Mouse (Mus musculus) lung, postnatal 14 days (tissue): ENCODE measurements around the gene Myl6b.
A peak's percentile ranks its signal among the peaks of the same experiment; 100 is the strongest.
"Not testable (repeated sequence)": the region's sequence is repeated elsewhere in the genome, so short reads cannot be mapped to it uniquely, and the experiment has no call there.

ENCODE experiments used
- DNase-seq: peaks from one replicate; pipeline ENCODE4 v3.0.0; 2021

Myl6b gene

GRCm38 (mm10) chr10:128516677-128517076 lies 18.2 kb upstream of the Myl6b start:
- no peak for DNase-seq

DNA sequence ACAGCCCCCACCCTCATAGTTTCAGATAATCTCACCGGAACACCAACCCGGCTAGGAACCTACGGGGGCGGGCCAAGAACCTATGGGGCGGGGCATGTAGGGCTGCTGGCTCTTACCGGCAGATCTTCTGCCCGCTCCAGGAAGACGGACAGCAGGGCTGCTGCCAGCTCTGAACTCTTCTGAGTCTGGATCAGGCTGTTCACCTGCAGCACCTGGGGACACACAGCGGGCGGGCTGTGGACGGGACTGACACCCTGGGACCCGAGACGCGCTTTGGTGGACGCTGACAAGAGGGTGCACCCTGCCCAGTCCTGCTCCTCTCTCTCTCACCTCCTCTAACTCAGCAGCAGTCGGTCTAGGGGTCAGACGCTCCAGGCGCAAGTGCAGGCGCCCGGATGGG lies 17.5 kb upstream of the Myl6b start:
- DNase-seq, result no peak

- DNase-seq, result no peak
Observed at GRCm38 (mm10) chr10:128515044-128515443, 16.6 kb upstream of the Myl6b start.

DNA sequence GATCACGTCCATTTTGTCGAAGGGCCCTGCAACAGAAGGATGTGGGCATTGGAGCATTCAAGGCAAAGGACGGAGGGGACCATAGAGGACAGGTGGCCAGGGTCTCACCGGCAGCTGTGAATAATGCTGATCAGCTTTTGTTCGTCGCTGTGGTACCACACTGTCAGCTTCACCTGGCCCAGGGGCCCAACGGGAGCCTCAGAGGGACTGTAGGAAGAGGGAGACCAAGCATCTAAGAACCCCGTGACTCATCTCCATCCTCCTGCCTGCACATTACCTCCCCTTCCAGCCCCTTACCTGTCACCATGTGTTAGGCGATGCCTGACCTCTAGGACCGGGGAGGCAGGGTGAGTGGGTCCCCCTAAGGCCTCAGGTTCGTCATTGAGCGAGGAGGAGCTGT lies 13.3 kb upstream of the Myl6b start:
- no peak for DNase-seq

- no peak for DNase-seq
Observed at GRCm38 (mm10) chr10:128511189-128511588, 12.7 kb upstream of the Myl6b start.

DNA sequence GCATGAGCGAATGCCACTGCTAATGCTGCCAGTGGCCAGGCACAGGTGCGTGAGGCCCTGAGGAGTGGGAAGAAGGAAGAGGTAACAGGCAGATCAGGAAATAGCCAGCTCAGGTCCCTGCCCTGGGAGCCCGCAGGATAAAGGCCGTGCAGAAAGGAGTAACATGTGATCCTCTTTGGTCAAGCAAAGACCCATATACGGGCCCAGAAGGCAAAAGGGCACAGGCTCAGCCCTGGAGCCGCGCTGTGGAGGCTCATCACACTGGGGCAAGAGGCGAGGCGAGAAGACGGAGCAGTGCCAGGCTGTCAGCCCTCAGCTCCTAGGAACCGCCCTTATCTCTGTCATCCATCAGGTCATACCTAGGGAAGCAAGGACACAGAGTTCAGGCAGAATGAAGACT lies 11.8 kb upstream of the Myl6b start:
- DNase-seq, result no peak

- no peak for DNase-seq
Observed at GRCm38 (mm10) chr10:128509831-128510230, 11.3 kb upstream of the Myl6b start.

GRCm38 (mm10) chr10:128509203-128509602 lies 10.7 kb upstream of the Myl6b start:
- DNase-seq, result no peak

- DNase-seq, result no peak
Observed at GRCm38 (mm10) chr10:128508260-128508659, 9.8 kb upstream of the Myl6b start.

DNA sequence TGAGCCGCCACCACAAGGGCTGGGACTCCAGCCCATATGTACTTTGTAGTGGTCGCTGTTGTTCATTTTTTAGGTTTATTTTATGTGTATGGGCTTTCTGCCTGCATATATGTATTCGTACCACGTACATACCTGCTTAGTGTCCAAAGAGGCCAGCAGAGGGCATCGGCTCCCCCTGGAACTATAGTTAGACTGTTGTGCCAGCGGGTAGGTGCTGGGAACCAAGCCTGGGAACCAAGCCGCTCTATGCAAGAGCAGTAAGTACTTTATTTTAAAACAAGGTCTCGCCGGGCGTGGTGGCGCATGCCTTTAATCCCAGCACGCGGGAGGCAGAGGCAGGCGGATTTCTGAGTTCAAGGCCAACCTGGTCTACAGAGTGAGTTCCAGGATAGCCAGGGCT lies 7.5 kb upstream of the Myl6b start:
- DNase-seq, result no peak

DNA sequence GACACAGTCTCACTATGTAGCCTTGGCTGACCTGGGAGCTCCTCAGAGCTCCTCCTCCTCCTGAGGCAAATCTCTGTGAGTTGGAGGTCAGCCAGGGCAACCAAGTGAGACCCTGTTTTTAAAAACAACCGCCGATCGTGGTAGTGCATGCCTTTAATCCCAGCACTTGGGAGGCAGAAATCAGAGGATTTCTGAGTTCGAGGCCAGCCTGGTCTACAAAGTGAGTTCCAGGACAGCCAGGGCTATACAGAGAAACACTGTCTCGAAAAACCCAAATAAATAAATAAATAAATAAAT lies 6.8 kb upstream of the Myl6b start:
- not testable (repeated sequence) for DNase-seq

- DNase-seq, result peak; percentile 31
Observed at GRCm38 (mm10) chr10:128504641-128505370, 6.3 kb upstream of the Myl6b start.

GRCm38 (mm10) chr10:128504012-128504411 lies 5.5 kb upstream of the Myl6b start:
- no peak for DNase-seq

DNA sequence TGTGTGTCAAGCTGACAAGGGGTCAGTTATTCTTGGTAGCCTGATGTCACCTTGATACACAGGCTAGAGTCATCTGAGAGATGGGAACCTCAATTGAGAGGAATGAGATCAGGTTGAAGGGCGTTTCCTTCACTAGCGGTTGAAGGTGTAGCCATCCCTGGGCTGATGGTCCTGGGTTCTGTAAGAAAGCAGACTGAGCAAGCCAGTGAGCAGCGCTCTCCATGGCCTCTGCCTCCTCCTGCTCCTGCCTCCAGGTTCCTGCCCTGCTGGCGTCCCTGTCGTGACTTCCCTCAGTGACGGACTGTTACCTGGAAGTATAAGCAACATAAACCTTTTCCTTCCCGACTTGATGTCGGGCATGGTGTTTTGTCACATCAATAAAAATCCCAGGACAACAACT lies 5.0 kb upstream of the Myl6b start:
- no peak for DNase-seq

- DNase-seq, result no peak
Observed at GRCm38 (mm10) chr10:128502341-128502740, 3.9 kb upstream of the Myl6b start.

DNA sequence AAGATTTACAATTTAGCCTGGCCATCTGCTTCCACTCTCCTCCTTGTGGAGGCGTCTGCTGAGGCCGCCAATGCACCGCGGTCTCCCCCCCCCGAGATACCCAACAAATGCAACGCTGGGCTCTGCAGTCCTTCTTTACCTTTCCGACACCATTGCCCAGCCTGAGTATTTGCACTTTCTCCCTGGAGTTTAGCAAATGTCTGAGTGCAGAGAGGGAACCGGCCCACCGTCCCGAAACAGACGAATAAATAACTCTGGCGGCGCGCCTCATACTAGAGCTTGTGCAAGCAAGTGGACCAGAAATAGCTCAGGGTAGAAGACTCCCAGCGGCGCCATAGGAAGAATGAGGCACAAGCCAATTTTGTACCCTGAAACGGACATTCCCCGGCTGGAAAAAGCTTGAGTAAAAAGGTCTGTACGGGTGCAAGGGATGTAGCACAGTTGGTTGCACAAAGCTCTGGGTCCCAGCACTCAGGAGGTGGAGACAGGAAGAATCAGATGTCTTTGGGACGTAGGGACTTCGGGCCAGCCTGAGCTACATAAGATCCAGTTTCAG lies 709 bp upstream of the Myl6b start:
- DNase-seq, result peak; percentile 67

DNA sequence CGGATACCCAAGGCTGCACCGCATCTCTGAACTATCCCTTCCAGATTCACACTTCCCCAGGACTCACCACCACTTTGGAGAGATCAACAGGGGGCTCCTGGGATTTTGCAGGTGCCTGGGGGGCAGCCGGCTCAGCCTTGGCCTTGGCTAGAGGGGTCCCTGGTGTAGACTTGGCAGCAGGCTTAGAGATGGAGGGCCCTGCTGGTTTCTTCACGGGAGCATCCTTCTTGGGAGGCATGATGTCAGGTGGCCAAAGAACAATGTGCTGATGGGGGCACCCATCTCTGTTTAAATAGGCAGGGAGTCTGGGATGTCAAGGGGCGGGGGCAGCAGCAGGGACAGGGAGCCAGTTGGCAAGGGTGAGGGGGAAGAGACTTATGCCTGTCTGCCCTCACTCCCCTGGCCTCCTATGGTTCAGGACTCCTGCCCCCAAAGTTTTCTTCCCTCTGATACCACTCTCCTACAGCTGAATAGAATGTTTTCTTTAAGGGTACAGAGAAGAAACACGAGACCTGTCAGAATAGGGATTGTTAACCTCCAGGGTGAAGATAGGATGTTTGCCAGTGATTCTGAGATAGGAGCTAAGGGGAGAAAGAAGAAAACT lies 1.2 kb downstream of the Myl6b start:
- DNase-seq, result no peak

DNA sequence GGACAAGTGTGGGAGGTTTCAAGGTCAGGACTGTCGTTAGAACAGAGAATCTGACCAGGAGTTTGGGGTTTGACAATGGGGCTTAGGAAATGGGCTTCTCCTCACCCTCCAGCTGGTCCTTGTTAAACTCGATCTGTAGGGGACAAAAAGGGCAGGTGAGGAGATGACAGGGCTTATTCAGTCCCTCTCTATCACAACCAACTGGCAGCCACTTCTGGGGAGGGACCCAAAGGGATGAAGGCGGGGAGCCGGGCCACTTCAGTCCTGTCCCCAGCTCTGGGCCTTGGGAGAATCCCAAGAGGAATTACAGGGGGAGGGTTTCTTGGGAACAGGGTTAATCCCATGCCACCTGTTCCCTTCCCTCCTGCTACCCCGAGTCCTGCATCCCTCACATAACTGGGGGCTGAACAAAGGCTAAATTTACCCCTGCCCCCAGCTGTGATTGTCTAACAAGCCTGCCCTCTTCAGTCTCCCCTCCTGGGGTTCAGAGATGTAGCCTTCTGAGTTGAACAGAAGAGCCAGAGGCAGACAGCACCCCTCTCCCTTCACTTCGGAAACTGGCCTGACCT lies 1.9 kb downstream of the Myl6b start:
- DNase-seq, result no peak

DNA sequence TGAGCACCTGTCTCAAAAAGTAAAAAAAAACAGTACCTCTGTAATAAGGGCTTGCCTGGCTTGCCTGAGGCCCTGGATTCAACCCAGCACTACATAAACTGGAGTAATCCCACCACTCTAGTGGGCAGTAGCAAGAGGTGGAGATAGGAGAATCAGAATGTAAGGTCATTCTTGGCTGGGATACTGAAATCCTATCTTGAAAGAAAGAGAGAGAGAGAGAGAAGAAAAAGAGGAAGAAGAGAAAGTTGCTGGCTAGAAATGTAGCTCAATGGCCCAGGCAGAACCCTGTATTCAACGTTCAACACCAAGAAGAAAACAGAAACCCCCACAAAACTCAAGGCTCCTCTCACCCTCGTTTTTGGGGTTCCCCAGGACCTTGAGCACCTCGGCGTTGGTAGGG lies 2.6 kb downstream of the Myl6b start:
- DNase-seq, result no peak

GRCm38 (mm10) chr10:128495270-128495669 lies 3.2 kb downstream of the Myl6b start:
- DNase-seq, result no peak

DNA sequence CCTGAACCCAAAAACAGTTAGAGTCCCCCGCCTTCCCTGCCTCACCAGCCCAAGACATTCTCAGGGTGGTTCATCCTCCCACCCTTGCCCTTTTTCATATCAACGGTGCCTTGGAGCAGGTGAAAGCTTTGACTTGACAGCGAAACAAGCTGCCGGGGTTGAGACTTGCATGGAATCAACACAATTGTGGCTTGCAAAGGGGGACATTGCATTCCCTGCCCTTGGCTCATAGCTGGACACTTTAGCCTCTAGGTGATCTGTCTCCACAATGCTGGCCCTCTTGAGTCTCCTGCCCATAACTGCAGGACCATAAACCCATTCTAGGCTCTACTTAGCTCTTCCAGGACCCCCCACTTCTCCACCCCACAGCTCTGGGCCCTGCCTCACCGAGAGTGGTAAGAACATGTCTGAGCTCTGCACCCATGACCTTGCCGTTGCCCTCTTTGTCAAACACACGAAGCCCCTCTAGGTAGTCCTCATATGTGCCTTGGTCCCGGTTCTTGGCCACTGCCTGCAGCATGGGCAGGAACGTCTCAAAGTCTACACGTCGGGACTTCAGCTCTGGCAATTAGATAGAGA lies 3.7 kb downstream of the Myl6b start:
- DNase-seq, result no peak

DNA sequence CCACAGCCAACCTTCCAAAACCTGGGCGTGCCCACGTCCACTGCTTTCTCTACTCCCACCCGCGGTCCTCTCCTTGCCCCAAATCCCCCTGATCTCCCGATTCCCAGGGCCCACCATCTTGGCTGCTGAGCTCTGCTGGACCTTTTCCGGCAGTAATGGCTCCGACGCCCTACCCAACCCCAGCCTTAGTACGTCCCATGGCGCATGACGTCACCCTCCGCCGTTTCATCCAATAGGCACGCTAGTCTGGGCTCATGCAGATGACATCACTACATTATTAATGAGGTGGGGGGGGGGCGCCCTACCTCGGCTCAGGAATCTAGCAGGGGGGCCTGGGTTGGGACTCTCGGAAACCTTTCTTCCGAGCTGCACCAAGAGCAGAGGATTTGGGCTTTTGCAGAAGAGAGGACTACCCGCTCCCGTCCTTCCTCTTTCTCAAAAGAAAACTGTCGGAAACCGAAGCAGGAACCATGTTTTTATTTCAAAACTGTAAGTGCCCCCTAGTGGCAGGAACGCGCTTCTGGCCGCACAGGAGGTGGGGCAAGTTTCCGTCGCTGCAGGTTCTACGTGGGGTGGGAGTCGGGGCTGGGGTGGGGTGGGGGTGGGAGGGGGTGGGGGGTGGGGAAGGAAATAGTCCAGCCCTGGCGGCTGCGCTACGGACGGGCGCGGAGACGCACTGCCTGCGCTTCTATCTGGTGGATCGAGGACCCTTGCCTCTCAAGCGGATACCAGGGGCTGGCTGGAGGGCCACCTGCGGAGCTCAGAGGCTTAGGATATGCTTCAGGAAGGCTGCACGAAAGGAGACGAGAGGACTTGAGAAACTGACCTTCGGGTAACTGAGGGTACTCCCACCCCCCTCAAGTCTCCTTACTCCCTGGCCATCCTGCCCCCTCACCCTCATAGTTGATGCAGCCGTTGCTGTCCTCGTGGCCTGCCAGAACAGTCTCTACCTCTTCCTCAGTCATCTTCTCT lies 4.5 kb downstream of the Myl6b start, which contains the start of gene Myl6:
Myl6 (minus strand) TSS at position 451 of the 972 bp plus-strand sequence.
- peak; percentile 99 for DNase-seq

- DNase-seq, result no peak
Observed at GRCm38 (mm10) chr10:128493319-128493694, 5.2 kb downstream of the Myl6b start.
